Mouse (Mus musculus) heart, embryonic 15.5 days (tissue): ENCODE data around the gene Gm15056. TPM values are rescaled to one million over a fixed set of nuclear protein-coding genes. Genes with fewer than 3 reads are reported as not detected.

Experiments
- ATAC-seq: fragments of 200-750 bp; cut with Nextera tagmentation; replicated peaks from 2 replicates; pipeline ENCODE4 v1.8.0; 2017; ENCODE audit warnings: low read depth, moderate TSS enrichment; ENCODE audit not compliant: insufficient number of reproducible peaks, insufficient read depth, low FRiP score
- H3K27ac ChIP-seq: fragments of 300-500 bp; sonication (generic); 2 replicates; pipeline ENCODE4 v1.5.1; 2015; ENCODE audit warnings: mild to moderate bottlenecking, inconsistent platforms
- H3K27me3 ChIP-seq: fragments of 300-500 bp; sonication (generic); 2 replicates; pipeline ENCODE4 v1.6.1; 2015; ENCODE audit warnings: inconsistent platforms
- H3K36me3 ChIP-seq: fragments of 300-500 bp; sonication (generic); 2 replicates; pipeline ENCODE4 v1.6.1; 2015; ENCODE audit warnings: mild to moderate bottlenecking, inconsistent platforms
- H3K4me1 ChIP-seq: fragments of 300-500 bp; sonication (generic); replicated peaks from 2 replicates; pipeline ENCODE4 v1.6.1; 2015; ENCODE audit warnings: inconsistent platforms
- H3K4me2 ChIP-seq: fragments of 300-500 bp; sonication (generic); 2 replicates; pipeline ENCODE4 v1.6.1; 2015; ENCODE audit warnings: inconsistent platforms, mild to moderate bottlenecking, moderate library complexity
- H3K4me3 ChIP-seq: fragments of 300-500 bp; sonication (generic); 2 replicates; pipeline ENCODE4 v1.5.1; 2015; ENCODE audit warnings: mild to moderate bottlenecking, inconsistent platforms
- H3K9ac ChIP-seq: fragments of 300-500 bp; sonication (generic); 2 replicates; pipeline ENCODE4 v1.6.1; 2015; ENCODE audit warnings: mild to moderate bottlenecking, inconsistent platforms
- H3K9me3 ChIP-seq: fragments of 300-500 bp; sonication (generic); replicated peaks from 2 replicates; pipeline ENCODE4 v1.6.1; 2016; ENCODE audit warnings: inconsistent platforms
- WGBS: fragments of 180-500 bp; shearing (Covaris S2); methylation state at CpG from one replicate; pipeline ENCODE4 v1.1.7; 2015; ENCODE audit warnings: mixed read lengths; 5-methylcytosine and 5-hydroxymethylcytosine counted together
- polyA plus RNA-seq: library from polyadenylated mRNA; unstranded; fragments of >200 nt; fragmentation: Nextera tagmentation; extraction: Ambion mirVana; gene quantifications from 2 replicates; pipeline ENCODE4 v1.2.1, GENCODE M21; 2015

The Gm15056 gene
- polyA plus RNA-seq: not detected in 2 replicates

- H3K4me2 ChIP-seq: no peak within 1 kb of the TSS
- no peak within 1 kb of the TSS for H3K9ac ChIP-seq
- no peaks in the 10 kb centered on the region for H3K36me3 ChIP-seq
- no peak for ATAC-seq
- no peaks in the 10 kb centered on the region for H3K27me3 ChIP-seq
- H3K4me3 ChIP-seq: no peak within 1 kb of the TSS
- no peaks in the 10 kb centered on the region for H3K9me3 ChIP-seq
- no peak within 1 kb of the TSS for H3K27ac ChIP-seq
- 42% methylated on average over 2 of the region's 2 CpGs for WGBS
- H3K4me1 ChIP-seq: no peaks in the 10 kb centered on the region
Measured at GRCm38 (mm10) chr8:20902527-20902926, at the start of gene Gm15056. Gm15056 (minus strand) TSS chr8:20902627.

GRCm38 (mm10) chr8:20944610-20945009, 42.2 kb upstream of the Gm15056 start, which contains the start of gene AY761185:
AY761185 (minus strand) TSS chr8:20944710.
- no peaks in the 10 kb centered on the region for H3K27me3 ChIP-seq
- no peak for ATAC-seq
- 63% methylated on average over 3 of the region's 3 CpGs for WGBS

GRCm38 (mm10) chr8:20921971-20922370, 19.5 kb upstream of the Gm15056 start, which contains the start of gene Gm6040:
Gm6040 (minus strand) TSS chr8:20922071.
- Histone ChIP-seq H3K27me3 (no peaks in the 10 kb centered on the region), H3K9me3 (no peaks in the 10 kb centered on the region), H3K4me2 (no peak within 1 kb of the TSS), H3K27ac (no peak within 1 kb of the TSS), H3K4me3 (no peak within 1 kb of the TSS), H3K4me1 (no peaks in the 10 kb centered on the region), H3K9ac (no peak within 1 kb of the TSS), H3K36me3 (no peaks in the 10 kb centered on the region)
- WGBS: 66% methylated on average over 3 of the region's 3 CpGs
- ATAC-seq: no peak

More at GRCm38 (mm10) chr8:20944610-20945009, 42.2 kb upstream of the Gm15056 start, which contains the start of gene AY761185:
- Histone ChIP-seq H3K4me2 (no peak within 1 kb of the TSS), H3K27ac (no peak within 1 kb of the TSS), H3K9me3 (0 out of 2 replicates have a peak, but pooled peaks cover 3% of the 10 kb centered on the region), H3K36me3 (no peaks in the 10 kb centered on the region), H3K9ac (no peak within 1 kb of the TSS), H3K4me1 (no peaks in the 10 kb centered on the region), H3K4me3 (no peak within 1 kb of the TSS)

- Histone ChIP-seq H3K4me1 (no peaks in the 10 kb centered on the region), H3K27ac (no peak overlapping the region), H3K27me3 (no peaks in the 10 kb centered on the region), H3K9me3 (no peaks in the 10 kb centered on the region), H3K4me3 (no peak overlapping the region), H3K4me2 (no peak overlapping the region), H3K9ac (no peak overlapping the region), H3K36me3 (no peaks in the 10 kb centered on the region)
- 69% methylated on average over 1 of the region's 1 CpGs for WGBS
- ATAC-seq: no peak
Measured at GRCm38 (mm10) chr8:20912288-20912687, 9.9 kb upstream of the Gm15056 start.

- ATAC-seq: no peak
- H3K27ac ChIP-seq: no peak overlapping the region
- no peak overlapping the region for H3K9ac ChIP-seq
- H3K9me3 ChIP-seq: no peaks in the 10 kb centered on the region
- no peaks in the 10 kb centered on the region for H3K36me3 ChIP-seq
- 52% methylated on average over 2 of the region's 2 CpGs for WGBS
- H3K27me3 ChIP-seq: no peaks in the 10 kb centered on the region
- no peak overlapping the region for H3K4me3 ChIP-seq
- H3K4me2 ChIP-seq: no peak overlapping the region
- H3K4me1 ChIP-seq: no peaks in the 10 kb centered on the region
Measured at GRCm38 (mm10) chr8:20908256-20908655, 5.8 kb upstream of the Gm15056 start.

GRCm38 (mm10) chr8:20907119-20907518, 4.7 kb upstream of the Gm15056 start:
- H3K9ac ChIP-seq: no peak overlapping the region
- no peaks in the 10 kb centered on the region for H3K27me3 ChIP-seq
- H3K4me3 ChIP-seq: no peak overlapping the region
- 74% methylated on average over 2 of the region's 2 CpGs for WGBS
- no peak overlapping the region for H3K27ac ChIP-seq
- no peaks in the 10 kb centered on the region for H3K4me1 ChIP-seq
- no peaks in the 10 kb centered on the region for H3K9me3 ChIP-seq
- no peaks in the 10 kb centered on the region for H3K36me3 ChIP-seq
- no peak overlapping the region for H3K4me2 ChIP-seq
- ATAC-seq: no peak

- ATAC-seq: no peak
- no peak within 1 kb of the TSS for H3K9ac ChIP-seq
- 65% methylated on average over 2 of the region's 2 CpGs for WGBS
Measured at GRCm38 (mm10) chr8:20892369-20892768, 10.1 kb downstream of the Gm15056 start, which contains the start of gene Defb33. Defb33 (plus strand) TSS chr8:20892669.

GRCm38 (mm10) chr8:20874608-20875007, 27.8 kb downstream of the Gm15056 start:
- no peak overlapping the region for H3K27ac ChIP-seq
- H3K36me3 ChIP-seq: no peaks in the 10 kb centered on the region
- ATAC-seq: no peak
- H3K4me3 ChIP-seq: no peak overlapping the region
- H3K27me3 ChIP-seq: no peaks in the 10 kb centered on the region
- WGBS: 28% methylated on average over 6 of the region's 6 CpGs
- H3K9me3 ChIP-seq: no peaks in the 10 kb centered on the region
- H3K9ac ChIP-seq: no peak overlapping the region
- no peak overlapping the region for H3K4me2 ChIP-seq
- H3K4me1 ChIP-seq: no peaks in the 10 kb centered on the region

More at GRCm38 (mm10) chr8:20892369-20892768, 10.1 kb downstream of the Gm15056 start, which contains the start of gene Defb33:
- Histone ChIP-seq H3K4me3 (no peak within 1 kb of the TSS), H3K27ac (no peak within 1 kb of the TSS), H3K4me2 (no peak within 1 kb of the TSS), H3K4me1 (no peaks in the 10 kb centered on the region), H3K27me3 (no peaks in the 10 kb centered on the region), H3K36me3 (no peaks in the 10 kb centered on the region), H3K9me3 (no peaks in the 10 kb centered on the region; the same call in 1 of the 2 replicates)

Other genes with a start within 250 kb of the Gm15056 start
- not detected in 2 replicates for gene Defb33, start 10.0 kb downstream of the Gm15056 start, polyA plus RNA-seq
- gene Gm6040, start 19.4 kb upstream of the Gm15056 start, polyA plus RNA-seq: not detected in 2 replicates
- gene AY761185, start 42.1 kb upstream of the Gm15056 start, polyA plus RNA-seq: not detected in 2 replicates
- not detected in 2 replicates for gene Defa21, start 122.9 kb upstream of the Gm15056 start, polyA plus RNA-seq
- not detected in 2 replicates for gene Defa23, start 152.4 kb upstream of the Gm15056 start, polyA plus RNA-seq
- gene Defa35, start 162.4 kb upstream of the Gm15056 start, polyA plus RNA-seq: not detected in 2 replicates
- not detected in 2 replicates for gene Defa25, start 181.8 kb upstream of the Gm15056 start, polyA plus RNA-seq
- gene Gm14851, start 193.4 kb upstream of the Gm15056 start, polyA plus RNA-seq: not detected in 2 replicates
- gene Defa30, start 232.0 kb upstream of the Gm15056 start, polyA plus RNA-seq: not detected in 2 replicates